In the genomic region with DNA sequence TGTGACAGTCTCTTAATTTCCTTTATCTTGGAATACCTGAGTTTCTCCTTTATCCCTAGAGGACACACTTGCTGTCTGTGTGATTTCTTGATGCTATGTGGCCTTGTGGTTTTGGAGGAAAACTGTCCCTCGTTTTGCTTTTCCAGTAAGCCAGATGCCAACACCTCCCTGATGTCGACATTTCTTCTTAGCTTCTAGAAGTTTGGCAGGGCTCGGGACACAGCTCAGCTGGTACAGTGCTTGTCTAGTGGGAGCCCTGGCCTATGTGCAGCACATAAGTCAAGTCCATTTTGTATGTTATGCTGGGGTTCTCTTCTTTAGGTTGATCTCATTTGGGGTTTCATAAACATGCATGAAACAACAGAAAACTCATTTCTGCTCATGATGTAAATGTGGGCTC, we compare ENCODE assay signal across 18 mouse cellular contexts.
"Had no signal": no experiment of that assay in that cellular context is flagged by ENCODE, and none has a peak within 500 bp of the region (broad histone marks: within the 10 kb centered on the region; RNA-seq: fewer than 3 reads in every experiment).

No protein-coding gene starts in this region.

- H3K9me3 ChIP-seq: liver, embryonic 12.5 days; lung, embryonic 15.5 days; midbrain, embryonic 10.5 days; midbrain, embryonic 12.5 days; neural tube, embryonic 13.5 days; neural tube, embryonic 15.5 days had no signal

- ATAC-seq: liver, embryonic 12.5 days; midbrain, embryonic 16.5 days had no signal

- H3K4me2 ChIP-seq: liver, embryonic 12.5 days; lung, embryonic 15.5 days; midbrain, embryonic 12.5 days; neural tube, embryonic 13.5 days; neural tube, embryonic 15.5 days had no signal

- DNase-seq: midbrain, embryonic 14.5 days; retina, postnatal 1 day; right cerebral cortex, adult 18-20 months; right cerebral cortex, postnatal 25 days; right cerebral cortex, postnatal 4 days; spleen, adult 18-20 months; thymus, adult 18-20 months; thymus, postnatal 14 days; thymus, postnatal 36 days had no signal

- H3K27ac ChIP-seq: liver, embryonic 12.5 days; liver, embryonic 14.5 days; lung, embryonic 15.5 days; midbrain, embryonic 10.5 days; midbrain, embryonic 12.5 days; neural tube, embryonic 13.5 days; neural tube, embryonic 15.5 days had no signal

- H3K4me3 ChIP-seq: liver, embryonic 12.5 days; lung, embryonic 15.5 days; midbrain, embryonic 10.5 days; midbrain, embryonic 12.5 days; myocyte; neural tube, embryonic 13.5 days; neural tube, embryonic 15.5 days had no signal

- H3K27me3 ChIP-seq: liver, embryonic 12.5 days; lung, embryonic 15.5 days; midbrain, embryonic 12.5 days; neural tube, embryonic 13.5 days; neural tube, embryonic 15.5 days had no signal

- H3K4me1 ChIP-seq: midbrain, embryonic 12.5 days had no signal

- H3K9ac ChIP-seq: liver, embryonic 12.5 days; liver, embryonic 14.5 days; lung, embryonic 15.5 days; midbrain, embryonic 12.5 days; neural tube, embryonic 13.5 days; neural tube, embryonic 15.5 days had no signal

- H3K36me3 ChIP-seq: liver, embryonic 12.5 days; lung, embryonic 15.5 days; midbrain, embryonic 10.5 days; midbrain, embryonic 12.5 days; neural tube, embryonic 13.5 days; neural tube, embryonic 15.5 days had no signal
